Mouse (Mus musculus) erythroid progenitor cell, adult 5-6 weeks (primary cell): ENCODE results near the gene Hist2h3c1. TPM values are rescaled to one million over a fixed set of nuclear protein-coding genes. Genes with fewer than 3 reads are reported as not detected.
"Not testable (repeated sequence)": the region's sequence is repeated elsewhere in the genome, so short reads cannot be mapped to it uniquely, and the experiment has no call there.

Source experiments
- ATAC-seq: replicated peaks from 2 replicates; pipeline ENCODE4 v1.8.0; 2016; ENCODE audit warnings: moderate number of reproducible peaks, mild to moderate bottlenecking, moderate TSS enrichment, inconsistent platforms; ENCODE audit not compliant: poor library complexity, low FRiP score, severe bottlenecking
- total RNA-seq, 2 experiments: library from RNA; stranded (forward) in 1 of 2; stranded (reverse) in 1 of 2; fragments of 150-400 nt in 1 of 2; fragments of 186-747, 209-891 nt in 1 of 2; gene quantifications; 2 replicates each; pipeline versions ENCODE4 v1.2.3 to v1.2.4; 2015 to 2017; ENCODE audit warnings: low replicate concordance in 2 of 2

Hist2h3c1 gene
- total RNA-seq, 2 experiments from 2014 or later: 62.7 to 122 TPM

DNA sequence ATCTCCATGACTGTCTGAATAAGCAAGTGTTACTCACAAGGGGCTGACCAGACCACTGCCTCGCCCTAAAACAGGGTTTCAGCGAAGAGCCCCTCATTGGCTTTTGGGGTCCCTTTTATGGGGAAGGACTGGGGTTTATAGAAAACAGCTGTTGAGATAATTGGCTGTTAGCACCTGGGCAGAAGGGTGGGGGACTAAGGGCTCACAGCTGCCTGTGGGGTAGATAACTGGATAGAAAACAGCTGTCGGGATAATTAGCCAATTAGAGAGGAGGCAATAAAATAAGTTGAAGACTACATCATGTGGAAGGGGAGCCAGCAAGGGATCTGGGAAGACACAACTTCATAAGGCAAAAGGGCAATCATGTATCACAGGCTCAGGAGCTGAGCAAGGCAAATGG lies 4.4 kb downstream of the Hist2h3c1 start:
- no peak for ATAC-seq

DNA sequence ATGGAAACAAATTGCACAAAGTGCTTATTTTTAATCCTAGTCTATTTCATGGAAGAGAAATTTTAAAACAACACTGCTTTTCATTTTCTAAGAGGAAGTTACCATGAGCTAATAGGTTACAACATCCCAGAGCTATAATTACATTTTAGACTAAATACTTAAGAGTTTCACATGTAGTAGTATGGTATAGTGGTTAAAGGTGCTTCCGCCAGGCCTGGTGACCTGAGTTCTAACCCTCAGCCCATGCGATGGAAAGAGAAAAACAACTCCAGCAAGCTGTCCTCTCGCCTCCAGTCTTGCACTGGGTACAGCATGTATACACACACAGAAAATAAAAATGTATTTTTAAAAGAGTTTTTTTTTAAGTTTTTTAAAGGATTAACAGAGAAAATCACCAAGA lies 5.3 kb downstream of the Hist2h3c1 start:
- ATAC-seq: no peak

DNA sequence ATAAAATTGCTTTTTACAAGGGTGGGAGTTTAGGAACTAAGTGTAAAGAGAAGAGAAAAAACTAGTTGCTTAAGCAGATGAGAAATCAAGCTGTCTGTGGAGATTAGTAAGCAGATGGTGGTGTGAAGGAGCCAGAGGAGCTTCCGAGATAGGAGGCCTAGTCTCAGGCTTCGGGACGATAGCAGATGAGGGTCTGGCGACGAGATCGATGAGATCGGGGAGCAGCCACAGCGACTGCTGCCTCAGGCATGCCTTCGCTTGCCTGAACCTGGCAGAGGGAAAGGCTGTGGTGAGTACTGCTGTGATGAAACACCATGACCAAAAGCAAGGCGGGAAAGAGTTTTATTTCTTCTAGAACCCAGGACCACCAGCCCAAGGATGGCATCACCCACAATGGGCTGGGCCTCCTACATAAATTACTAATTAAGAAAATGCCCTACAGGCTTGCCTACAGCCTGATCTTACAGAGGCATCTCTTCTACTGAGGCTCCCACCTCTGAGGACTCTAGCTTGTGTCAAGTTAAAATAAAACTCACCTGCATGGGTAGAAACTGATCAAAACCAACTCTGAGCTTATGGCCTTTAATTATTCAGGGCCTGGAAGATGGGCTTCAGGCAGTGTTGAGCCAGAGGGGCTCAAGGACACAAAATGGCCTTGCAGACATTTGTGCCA lies 8.3 kb downstream of the Hist2h3c1 start:
- ATAC-seq: peak; percentile 90

DNA sequence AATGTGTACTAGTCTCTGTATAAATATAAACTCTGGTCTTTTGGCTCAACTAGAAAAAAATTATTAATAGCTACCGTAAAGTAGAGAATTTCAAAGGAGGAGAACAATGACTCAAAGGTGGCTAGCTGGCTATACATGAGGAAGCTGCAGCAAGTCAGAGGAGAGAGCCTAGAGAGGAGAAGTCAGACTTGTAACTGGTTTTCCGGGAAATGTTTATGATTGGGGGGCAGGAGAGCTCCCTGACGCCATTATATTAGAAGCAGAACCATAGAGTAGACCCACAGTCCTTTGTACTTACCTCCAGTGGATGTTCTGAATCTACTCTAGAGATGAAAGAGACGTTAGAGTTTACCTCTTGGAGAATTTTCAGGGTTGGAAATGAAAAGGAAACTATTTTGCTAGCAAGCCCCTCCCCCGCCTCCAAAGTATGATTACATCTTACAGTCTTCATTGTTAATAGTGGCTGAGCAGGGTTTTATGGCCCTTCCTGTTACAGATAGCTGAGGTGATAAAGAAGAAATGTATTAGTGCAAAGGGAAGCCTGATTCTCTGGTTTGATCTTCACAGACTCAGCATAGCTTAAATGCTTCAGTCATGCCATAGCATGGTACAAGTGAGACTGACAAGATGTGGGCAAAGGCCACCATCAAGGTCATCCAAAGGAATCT lies 9.6 kb downstream of the Hist2h3c1 start:
- no peak for ATAC-seq

DNA sequence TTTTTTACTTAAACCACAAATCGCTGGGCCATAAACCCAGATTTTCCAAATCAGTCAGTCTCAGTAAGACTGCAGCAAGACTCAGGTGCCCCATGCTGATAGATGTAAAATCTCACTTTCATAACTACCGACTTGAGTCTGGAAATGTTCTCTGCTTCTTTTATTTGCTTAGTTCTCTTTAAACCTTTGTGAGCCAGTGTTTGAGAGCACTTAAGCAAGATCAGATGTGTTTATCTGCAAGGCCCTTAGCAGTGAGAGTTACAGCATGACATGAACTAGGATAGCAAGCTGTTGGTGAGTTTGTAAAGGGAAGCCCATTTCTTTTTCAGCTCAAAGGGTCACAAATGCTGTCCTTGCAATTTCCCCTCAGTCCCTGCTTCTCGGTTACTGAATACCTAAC lies 10.7 kb downstream of the Hist2h3c1 start:
- no peak for ATAC-seq

DNA sequence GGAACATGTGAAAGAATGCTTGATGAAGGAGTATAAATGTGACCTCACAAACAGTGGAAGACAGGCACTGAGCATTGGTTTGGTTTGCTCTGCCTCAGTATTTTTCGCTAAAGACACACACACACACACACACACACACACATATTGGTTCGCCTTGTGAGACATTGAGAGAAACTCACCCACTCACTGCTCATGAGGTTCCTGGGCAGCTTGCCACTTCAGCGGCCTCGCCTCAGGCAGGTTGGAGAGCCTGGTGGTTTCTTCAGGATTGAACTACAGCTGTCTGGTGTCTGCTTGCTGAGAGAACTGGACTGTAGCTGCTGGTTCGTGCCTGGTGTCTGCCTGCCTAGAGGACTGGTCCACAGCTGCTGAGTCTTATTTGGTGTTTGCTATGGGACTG lies 13.7 kb downstream of the Hist2h3c1 start:
- ATAC-seq: no peak

DNA sequence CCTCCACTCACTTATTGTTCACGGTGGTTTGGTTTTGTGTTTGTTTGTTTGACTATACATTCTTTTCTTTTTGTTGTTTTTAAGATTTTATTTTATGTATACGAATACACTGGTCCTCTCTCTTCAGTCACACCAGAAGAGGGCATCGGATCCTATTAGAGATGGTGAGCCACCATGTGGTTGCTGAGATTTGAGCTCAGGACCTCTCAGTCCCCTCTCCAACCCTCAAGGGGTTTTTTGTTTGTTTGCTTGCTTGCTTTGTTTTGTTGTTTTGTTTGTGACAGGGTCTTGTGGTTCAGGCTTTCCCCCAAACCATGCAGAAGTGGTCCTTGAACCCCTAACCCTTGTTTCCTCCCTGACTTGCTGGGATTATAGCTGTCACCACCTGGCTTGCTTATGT lies 15.1 kb downstream of the Hist2h3c1 start:
- no peak for ATAC-seq

DNA sequence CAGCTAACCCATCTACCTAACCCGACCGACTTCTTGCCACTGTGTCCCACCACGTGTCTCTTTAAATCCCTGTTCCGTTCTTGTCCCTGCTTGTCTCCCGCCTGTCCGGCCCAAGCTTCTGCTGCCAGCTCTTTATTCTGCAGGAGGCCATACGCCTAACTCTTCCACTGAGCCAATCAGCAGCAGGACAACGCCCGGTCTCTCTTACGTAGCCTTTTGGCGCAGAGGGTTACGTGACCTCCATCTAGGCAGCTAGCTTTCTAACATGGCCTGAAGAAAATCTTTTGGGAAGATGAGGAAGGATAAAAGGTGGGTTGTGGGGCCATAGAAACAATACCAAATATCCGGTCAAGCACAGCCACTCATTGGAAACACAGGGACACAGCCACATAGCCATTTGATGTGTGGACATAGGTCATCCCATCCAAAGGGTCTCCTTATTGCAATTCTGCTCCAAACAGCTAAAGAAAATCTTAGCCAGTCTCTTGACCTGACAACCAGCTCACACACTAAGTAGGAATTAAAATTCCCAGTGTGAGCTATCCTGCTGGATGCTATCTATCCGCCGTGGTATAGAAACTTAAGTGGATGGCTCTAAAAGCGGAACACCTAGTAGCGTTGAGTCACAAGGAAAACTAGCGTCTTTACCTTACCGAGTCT lies 15.9 kb downstream of the Hist2h3c1 start:
- ATAC-seq: peak; percentile 79

DNA sequence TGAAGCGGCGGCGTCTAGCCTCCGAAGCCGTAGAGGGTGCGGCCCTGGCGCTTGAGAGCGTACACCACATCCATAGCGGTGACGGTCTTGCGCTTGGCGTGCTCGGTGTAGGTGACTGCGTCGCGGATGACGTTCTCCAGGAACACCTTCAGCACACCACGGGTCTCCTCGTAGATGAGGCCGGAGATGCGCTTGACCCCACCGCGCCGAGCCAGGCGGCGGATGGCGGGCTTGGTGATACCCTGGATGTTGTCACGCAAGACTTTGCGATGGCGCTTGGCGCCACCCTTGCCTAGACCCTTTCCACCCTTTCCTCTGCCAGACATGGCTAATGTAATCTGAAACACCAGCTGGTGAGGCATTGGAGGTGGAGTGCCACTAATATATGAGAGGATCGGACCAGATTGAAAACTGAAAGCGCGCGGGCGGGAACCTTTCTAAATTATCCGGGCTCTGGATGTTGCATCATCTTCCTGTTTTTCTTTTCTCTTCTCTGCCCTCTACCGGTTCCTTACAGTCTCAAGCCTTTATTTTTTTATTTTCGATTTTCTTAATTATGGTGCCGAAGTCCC lies 16.6 kb downstream of the Hist2h3c1 start, which contains the start of gene Hist2h4:
Hist2h4 (minus strand) TSS at position 333 of the 572 bp plus-strand sequence.
- peak; percentile 74 for ATAC-seq

DNA sequence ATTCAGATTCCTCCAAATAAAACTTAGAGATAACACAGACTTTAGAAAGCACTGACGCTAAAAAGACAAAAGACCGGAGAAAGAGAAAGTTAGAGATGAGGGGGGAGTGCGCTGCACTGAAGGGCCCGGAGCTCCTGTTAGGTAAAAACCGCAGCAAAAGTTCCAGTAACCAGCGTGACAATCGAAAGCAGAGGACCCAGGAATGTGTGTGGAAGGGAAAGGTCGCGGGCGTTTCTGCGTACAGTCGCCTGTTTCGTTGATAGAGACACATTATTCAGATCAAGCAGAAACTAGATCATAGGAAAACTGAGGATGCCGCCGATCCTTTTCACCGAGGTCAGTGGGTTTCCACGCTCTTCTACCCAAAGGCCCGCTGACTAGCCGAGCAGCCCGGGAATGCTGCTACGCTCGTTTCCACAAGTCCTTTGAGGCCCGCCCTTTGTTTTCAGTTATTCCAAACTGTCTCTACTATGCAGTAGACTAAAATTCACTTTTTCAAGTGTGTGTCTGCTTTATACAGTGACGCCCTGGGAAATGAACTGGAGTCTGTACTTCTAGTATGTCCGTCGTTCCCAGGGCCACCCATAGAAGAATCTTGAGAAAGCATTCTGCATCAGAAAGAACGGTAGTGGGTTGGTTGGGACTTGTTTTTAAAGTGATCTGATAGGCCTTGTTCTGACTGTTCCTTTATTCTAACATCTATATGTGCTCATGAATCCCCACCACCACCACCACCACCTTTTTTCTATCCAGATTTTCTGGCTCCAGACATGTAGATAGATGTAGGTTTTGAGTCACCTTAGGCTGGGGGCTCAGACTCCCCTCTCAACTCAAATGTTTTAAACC lies 17.3 kb downstream of the Hist2h3c1 start:
- ATAC-seq: peak; percentile 6

DNA sequence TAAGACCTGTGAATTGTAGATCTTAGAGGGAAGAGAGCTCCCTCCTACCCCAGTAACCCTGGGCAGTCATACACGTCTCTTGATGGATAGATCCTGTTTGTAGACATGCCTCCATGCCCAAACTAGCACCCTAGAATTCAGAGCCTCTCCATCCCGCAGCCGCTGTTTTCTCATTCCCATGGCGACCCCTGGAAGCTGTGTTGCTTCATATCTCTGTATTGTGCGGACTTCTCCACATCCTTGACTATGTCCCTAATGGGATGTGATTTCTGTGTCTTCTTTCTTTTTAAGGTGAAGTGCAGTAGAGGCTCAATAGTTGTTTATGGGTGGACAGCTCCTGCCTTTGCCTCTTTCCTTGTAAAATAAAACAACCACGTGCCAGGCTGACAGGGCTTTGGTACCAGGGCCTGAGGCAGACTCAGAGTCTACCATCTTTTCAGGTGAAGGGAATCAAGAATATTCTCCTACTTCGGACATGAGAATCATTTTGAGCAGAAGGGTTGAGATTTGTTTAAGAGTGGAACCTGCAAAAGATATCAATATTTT lies 18.0 kb downstream of the Hist2h3c1 start:
- ATAC-seq: no peak

DNA sequence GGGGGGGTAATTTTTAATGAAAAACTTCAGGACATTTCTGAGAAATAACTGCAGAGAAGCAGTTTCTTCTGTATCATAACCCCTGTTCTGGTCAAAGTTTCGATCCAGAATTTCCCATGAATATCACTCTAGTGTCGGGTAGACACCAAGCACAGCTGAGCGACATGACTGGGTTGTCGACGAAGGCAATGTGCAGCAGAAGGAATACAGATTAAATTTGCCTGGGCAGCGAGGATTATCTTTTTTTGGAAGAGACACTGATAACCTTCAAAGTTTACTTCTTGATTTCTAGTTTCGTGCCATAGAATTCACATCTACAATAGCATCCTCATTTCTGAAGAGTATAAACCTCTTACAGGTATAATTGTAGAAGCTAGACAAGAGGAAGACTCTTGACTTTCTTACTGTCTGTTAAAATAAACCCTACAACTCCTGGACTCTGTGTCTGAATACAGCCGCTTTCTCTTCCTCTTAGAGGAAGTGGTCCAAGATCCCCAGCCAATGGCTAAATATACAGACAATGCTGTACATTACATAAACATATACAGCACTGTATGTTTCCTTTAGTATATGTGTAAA lies 19.7 kb downstream of the Hist2h3c1 start:
- no peak for ATAC-seq

DNA sequence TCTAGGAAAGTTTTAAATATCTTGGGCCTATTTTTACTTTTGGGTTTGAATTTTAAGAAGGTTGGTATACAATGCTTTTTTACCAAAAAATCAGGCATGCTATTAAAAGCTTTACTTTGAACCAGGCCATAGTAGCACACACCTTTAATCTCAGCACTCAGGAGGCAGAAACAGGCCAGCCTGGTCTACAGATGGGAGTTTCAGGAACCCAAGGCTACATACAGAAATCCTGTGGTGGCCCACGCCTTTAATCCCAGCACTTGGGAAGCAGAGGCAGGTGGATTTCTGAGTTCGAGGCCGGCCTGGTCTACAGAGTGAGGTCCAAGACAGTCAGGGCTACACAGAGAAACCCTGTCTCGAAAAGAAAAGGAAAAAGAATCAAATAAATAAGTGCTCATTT lies 21.1 kb downstream of the Hist2h3c1 start:
- ATAC-seq: no peak

DNA sequence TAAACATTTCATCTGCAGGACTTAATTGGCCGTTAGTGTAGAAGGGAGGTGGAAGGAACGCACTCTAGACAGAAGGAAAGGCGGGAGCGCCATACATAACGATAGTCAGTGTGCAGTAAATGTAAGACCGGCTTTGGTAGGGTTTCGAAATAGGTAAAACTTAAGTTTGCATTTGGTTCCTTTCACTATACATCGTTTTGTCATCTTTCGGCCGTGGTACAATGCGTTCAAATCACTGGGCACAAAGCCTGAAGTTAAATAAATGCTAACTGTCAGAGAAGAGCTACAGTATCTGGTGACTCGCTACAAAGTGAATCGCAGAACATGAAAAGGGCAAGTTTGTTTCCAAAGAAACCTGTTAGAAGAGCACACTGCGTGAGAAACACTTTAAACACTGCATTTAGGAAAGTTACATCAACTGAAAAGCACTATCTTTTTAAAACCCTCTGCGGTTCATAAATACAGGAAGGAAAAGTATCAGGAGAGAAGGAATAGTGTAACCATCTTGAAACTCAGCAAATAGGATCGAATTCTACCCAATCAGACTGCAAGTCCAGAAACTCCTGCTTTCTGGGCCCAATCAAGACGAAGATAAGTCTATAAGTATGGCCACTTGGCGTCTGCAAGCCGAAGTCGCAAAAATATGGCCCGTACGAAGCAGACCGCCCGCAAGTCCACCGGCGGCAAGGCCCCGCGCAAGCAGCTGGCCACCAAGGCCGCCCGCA lies 21.7 kb downstream of the Hist2h3c1 start, which contains the start of gene Hist2h3b:
Hist2h3b (plus strand) TSS at position 604 of the 725 bp plus-strand sequence.
- peak; percentile 58 for ATAC-seq

DNA sequence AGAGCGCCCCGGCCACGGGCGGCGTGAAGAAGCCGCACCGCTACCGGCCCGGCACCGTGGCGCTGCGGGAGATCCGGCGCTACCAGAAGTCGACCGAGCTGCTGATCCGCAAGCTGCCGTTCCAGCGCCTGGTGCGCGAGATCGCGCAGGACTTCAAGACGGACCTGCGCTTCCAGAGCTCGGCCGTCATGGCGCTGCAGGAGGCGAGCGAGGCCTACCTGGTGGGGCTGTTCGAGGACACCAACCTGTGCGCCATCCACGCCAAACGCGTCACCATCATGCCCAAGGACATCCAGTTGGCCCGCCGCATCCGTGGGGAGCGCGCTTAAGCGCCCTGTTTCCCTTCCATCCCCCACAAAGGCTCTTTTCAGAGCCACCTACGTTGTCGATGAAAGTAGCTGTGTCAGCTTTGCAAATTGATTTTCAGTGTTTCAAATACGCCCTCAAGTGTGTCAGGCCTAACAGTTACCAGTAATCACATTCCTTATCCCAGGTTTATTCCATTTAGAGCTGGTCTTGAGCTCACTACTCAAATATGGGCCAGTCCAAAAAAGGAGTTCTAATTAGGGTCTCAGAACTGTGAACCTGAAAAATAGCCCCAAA lies 22.4 kb downstream of the Hist2h3c1 start:
- not testable (repeated sequence) for ATAC-seq

DNA sequence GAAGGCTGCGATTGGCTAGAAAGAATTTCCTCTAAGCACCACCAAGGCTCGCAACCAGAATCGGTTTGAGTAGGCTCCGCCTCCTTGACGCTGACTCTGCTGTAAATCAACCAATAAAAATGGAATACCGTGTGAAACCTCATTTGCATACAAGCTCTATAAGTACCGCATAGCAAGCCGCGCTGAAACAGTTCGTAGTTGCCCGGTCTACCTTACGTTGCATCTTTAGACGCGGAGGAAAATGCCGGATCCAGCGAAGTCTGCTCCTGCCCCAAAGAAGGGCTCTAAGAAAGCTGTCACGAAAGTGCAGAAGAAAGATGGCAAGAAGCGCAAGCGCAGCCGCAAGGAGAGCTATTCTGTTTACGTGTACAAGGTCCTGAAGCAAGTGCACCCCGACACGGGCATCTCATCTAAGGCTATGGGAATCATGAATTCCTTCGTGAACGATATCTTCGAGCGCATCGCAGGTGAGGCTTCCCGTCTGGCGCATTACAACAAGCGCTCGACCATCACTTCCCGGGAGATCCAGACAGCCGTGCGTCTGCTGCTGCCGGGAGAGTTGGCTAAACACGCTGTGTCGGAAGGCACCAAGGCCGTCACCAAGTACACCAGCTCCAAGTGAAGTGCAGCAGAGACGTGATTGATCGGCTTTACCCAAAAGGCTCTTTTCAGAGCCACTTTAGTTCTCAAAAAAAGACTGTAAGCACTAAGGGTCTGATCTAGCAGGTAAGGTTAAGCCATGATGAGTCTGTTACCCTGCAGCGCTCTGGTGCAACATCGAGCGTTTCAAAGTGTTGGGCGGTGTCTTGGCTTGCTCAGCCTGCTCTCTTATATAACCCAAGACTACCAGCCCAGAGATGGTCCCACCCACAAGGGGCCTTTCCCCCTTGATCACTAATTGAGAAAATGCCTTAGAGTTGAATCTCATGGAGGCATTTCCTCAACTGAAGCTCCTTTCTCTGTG lies 23.3 kb downstream of the Hist2h3c1 start, which contains the start of gene Hist2h2bb:
Hist2h2bb (plus strand) TSS at position 242 of the 964 bp plus-strand sequence.
- ATAC-seq: peak; percentile 80
